Mouse (Mus musculus) kidney, adult 8-10 months (tissue): Measurements from ENCODE around the gene Ap4b1.
"Not testable (repeated sequence)": the region's sequence is repeated elsewhere in the genome, so short reads cannot be mapped to it uniquely, and the experiment has no call there.

ENCODE experiments used
- DNase-seq, 2 experiments: peaks; one replicate each; pipeline ENCODE4 v3.0.0; 2022

Gene Ap4b1

DNA sequence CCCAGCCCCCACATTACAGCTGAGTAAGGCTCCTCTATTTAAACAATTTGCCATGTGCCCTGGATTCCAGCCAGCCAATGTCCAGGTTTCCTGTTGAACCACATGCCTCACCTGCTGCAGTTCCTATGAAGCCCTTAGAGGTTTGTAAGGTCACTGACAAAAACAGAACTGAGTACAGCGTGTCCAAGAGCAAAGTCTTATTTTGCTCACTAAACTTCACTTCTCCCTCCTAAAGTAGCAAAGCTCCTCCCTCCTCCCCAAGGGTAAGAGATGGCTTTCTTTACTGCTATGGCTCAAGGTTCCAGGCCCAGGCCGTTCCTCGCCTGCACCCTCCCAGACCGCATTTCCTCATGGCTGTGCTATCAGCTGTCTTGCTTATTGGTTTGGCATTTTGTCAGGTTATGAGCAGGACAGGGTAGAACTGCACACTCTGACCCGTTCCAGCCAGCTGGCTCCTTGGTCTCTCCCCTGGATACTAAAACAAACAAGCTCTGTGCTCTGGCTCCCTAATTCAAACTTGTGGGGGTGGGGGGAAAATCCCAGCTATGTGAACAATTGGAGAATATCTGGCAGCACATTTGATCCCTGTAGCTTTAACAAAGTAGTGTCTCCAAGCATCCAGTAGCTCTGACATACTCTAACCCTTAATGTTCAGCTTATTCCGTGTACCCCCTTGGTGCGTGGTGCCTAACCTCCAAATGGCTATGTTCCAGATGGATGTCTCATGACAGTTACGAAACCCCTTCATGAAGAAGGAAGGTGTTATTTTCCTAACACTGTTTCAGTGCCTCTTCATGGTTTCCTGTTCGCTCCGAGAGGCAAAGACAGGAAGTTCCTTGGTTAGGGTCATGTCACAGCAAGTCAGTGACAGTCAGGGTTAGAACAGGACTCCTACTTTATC is 7.4 kb upstream of the Ap4b1 start:
- peak; percentile 88 to 92 for DNase-seq

DNA sequence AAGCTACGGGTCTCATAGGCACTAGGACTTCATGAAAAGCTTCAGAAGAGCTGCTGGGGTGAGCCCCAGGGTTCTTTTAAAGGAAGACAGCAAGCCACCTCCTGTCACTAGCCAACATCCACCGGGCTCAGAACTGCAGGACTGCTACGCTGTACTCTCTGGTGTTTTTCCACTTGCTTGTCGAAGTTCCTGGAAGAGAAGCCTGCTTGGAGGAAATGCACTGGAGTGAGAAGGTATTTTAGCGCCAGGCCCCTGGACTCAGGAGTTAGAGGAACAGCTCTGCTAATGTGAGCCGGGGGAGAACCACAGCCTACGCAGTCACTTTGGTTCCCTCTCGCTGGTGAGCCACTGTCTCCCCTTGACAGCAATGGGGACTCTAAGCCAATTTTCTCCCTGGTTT is 6.5 kb upstream of the Ap4b1 start:
- peak; percentile 55 to 62 for DNase-seq

DNA sequence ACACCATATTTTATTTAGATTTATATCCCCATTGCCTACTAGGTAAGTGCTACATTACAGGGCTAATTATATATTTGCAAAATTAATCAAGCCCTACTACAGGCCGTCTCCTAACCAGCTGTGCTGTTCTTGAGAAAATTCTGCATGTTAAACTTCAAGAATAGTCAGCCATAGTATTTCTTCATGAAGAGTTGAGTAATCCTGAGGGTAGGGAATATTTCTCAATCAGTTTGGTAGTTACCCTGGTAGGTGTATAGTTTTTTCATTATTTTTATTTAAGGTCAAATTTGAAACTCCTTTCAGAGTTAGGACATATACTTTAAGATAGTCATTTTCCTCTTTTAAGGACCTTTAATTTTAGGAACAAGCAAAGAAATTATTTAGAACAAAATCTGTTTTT is 3.6 kb upstream of the Ap4b1 start:
- DNase-seq, result no peak

DNA sequence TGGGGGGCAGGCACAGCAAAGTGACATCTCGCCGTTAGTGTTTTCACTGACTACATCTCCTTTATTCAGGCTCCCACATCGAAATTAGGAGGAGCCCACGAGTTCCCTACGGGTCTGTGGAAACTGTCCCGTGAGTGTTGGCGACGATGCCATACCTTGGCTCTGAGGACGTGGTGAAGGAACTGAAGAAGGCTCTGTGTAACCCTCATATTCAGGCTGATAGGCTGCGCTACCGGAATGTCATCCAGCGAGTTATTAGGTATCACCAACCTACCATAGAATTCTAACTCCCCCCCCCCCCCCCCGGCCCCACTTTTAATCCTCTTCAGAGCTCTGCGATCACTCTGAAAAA is 455 bp downstream of the Ap4b1 start:
- DNase-seq, result no peak

DNA sequence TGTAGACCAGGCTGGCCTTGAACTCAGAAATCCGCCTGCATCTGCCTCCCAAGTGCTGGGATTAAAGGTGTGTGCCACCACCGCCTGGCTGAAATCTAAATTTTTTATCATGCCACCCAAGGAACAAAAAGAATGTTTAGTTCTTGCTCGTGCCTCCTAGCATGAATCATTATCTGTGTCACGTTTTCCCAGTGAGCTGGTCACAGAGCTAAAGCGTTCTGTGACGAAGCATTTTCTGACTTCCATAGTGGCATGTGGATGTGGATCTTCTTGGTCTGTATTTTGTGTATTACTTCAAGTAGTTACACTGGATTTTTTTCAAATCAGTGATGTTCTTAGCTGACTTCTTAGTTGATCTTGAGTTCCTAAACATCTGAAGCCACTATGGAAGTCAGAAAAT is 1.6 kb downstream of the Ap4b1 start:
- no peak for DNase-seq

DNA sequence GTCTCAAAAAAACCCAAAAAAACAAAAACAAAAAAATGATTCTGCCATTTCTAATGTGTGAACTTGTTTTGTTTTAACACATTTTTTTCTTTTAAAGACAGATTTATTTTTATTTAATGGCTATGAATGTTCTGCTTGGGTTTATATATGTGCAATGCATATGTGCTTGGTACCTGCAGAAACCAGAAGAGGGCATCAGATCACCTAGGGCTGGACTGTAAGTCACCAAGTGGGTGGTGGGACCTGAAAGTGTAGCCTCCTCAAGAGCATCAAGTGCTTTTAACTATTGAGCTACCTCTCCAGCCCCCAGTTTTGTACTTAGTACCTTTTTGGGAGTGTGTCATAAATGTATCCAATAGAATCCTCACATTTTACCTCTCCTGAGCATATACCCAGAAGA is 18.2 kb downstream of the Ap4b1 start:
- no peak for DNase-seq

DNA sequence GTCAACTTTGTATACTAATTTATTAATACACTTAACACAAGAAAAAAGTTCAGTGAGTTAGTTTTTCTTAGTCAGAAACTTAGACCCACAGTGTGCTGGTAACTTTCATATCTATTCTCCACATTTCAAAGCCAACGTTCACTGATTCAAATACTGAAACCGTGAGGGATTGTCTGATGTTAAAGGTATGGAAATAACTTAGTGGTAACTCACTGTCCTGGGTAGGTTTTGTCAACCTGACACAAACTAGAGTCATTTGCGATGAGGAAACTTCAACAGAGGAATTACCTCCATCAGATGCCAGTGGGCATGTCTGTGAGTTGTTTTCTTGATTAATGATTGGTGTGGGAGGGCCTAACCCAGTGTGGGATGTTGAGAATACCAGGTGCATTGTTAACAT is 19.7 kb downstream of the Ap4b1 start:
- DNase-seq, result no peak

DNA sequence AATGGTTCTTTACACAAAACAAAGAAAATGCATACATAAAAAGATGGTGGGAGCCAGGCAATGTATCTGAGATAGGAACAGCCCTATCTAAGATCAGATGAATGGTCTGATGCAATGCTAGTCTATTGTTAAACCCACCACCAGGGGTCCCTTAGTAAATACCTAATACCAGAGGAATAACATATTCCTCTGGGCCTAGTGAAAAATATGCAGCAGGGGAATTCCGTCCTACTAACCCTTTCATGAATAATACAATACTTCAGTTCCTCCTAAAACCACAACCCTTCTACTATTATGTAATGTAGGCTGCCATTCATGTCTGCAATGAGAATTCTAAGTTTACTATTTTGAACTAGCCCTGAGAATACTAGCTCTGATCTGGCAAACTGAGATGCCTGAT is 21.4 kb downstream of the Ap4b1 start:
- not testable (repeated sequence) for DNase-seq

DNA sequence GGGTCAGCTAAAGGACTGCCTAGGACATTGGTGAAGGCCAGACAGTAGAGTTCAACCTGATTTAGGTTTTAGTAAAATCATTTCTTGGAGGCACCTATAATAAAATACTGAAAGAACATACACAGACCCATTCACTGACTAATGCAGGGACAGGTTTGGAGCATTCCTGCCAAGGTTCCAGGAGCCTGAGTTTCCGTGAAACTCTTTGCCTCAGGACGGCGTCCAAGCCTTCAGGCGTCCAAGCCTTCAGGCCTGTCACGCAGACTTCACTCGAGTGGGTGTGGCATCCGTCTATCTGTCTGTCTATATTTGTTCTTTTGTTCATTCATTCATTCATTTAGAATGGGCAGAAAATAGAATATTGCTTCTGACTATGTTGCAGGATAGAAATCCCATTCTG is 21.8 kb downstream of the Ap4b1 start:
- DNase-seq, result no peak

DNA sequence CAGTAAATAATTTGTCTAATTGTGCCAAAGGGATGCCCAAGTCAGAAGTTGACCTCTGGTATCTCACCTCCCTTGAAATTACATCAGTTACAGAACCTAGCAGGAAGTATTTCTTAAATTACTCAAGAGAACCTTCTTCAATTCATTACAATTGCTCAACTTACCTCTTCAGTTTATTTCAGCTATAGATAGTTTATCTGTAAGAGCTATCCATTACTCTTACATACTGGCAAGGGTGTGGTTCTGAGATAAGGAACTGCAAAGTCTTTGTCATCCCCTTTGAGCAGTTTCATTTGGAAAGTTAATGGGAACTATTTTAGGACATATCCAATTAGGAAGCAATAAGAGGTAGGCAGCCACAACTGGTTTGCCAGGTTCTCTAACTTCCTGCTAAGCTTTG is 23.1 kb downstream of the Ap4b1 start, which contains the start of gene Bcl2l15:
Bcl2l15 (plus strand) TSS at position 176 of the 400 bp plus-strand sequence.
- DNase-seq, result no peak

DNA sequence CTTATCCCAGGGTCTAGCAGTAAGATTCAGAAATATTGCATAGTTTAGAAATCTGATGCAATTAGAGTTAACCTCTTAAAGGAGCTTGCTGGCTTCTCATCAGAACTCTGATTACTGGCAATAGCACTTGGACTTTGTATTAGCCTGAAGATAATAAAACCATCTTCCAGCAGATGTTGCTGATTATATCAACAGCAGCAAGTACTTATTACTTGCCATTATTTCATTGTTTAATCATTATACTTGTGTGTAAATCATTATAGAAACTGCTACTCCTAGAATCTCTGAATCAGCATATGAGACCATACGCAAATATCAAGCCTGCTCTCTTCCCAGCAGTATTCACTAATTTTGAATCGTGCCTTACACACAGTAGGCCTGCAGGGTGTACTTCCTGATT is 24.7 kb downstream of the Ap4b1 start:
- no peak for DNase-seq

DNA sequence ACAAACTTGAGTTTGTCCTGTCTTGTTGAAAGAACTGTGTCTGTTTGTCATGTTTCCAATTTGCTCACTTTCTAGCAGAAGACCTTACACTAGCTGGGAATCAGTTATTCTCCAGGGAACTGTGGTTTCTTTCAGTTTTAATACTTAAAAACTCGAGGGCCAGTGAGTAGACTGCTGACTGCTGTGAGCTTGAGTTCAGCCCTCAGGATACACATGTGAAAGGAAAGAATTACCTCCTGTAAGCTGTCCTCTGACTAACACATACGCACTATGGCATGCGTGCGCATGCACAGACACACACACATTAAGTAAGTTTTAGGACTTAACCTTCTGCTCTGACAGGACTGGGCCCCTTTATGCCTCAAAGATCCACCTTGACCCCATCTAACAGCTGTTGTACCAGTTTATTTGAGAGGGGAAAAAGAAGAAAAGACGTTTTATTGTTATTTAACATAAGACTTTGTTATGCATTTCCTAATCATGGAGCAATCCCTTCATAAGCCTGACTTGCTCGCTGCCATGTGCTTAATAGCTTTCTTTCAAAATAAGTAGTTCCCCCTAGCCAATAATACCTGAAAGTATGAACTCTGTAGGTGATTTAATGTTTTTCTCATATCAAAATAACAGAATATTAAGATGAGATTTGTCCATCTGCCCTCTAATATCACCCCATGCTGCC is 26.1 kb downstream of the Ap4b1 start:
- DNase-seq, result no peak

DNA sequence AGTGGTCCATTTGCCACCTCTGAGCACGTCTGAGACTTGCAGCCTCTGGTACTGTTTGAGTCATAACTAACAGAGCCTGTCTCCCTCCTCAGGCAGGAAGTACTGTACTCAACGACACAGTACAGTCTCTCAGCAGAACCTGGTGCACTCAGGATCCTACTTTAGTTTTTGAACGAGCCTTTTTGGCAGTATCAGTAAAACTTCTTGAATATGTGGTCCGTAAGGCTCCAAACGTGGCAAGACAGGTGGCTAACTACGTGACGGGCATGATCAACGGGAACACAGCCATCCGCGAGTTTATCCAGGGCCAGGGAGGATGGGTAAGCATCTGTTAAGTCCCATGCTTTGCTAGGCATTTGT is 26.6 kb downstream of the Ap4b1 start:
- no peak for DNase-seq

DNA sequence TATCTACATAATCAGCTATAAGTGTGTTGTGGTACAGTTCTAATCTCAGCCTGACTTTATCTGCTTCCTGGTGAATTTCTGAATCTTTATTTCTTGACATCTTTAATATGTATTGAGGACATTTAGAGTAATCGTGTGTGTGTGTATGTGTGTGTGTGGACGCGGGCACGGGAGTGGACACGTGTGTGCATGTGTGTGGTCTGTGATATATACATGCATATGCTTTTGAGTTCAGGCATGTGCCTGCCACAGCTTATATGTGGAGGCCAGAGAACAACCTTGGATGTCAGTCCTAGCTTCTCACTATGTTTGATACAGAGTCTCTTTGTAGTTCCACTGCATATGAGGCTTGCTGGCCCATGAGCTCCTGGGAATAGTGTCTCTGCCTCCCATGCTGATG is 27.1 kb downstream of the Ap4b1 start:
- DNase-seq, result no peak

DNA sequence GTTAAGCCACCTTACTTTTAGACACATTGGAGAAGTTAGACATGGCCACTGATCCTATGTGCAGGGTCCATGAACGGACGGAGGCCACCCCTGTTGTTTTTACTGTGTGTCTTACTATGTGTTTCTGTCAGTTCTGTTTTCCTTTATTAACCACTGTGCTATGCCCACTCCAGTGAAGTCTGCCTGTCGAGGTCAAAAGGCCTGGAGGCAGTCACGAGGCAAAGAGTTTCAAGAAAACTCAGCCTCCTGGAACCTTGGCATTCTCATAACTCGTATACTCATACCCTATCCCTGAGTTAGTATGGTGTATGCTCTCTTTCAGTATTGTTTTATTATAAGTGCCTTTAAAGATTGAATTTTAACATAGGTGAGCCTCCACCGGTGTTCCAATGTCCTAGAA is 30.4 kb downstream of the Ap4b1 start:
- peak; percentile 41 to 52 for DNase-seq

DNA sequence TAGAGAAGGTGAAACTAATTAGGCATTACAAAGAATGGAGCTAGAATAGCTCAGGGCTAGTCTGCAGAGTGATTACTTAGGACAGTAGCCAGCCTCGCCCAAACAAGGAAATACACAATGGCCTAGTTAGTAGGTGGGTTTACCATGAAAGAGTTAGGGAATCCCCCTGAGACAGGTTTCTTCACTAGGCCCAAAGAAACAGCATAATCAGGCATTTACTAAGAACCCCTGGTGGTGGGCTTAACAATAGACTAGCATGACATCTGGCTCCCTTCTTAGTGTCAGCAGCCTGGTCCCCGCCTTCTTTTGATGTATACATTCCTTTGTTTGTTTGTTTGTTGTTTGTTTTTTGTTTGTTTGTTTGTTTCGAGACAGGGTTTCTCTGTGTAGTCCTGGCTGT is 30.9 kb downstream of the Ap4b1 start:
- DNase-seq, result peak in 1 of 2 experiments; percentile 15

DNA sequence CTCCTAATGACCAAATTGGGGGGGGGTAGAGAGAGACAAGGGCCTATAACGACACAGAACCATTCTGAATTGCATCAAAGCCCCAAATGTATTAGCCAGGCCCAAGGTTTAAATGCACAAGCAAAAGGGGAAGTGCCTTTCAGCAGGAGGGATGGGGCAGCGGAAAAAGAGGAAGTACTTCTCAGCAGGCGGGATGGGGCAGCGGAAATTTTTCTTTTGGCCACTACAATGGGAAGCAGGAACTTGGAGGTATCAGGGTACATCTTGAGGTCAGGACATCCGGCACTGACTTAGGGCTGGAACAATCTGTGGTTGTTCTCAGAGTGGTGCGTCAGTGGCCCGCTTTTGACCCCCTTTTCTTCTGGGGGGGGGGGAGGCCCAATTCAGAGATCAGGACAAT is 31.6 kb downstream of the Ap4b1 start:
- not testable (repeated sequence) for DNase-seq

DNA sequence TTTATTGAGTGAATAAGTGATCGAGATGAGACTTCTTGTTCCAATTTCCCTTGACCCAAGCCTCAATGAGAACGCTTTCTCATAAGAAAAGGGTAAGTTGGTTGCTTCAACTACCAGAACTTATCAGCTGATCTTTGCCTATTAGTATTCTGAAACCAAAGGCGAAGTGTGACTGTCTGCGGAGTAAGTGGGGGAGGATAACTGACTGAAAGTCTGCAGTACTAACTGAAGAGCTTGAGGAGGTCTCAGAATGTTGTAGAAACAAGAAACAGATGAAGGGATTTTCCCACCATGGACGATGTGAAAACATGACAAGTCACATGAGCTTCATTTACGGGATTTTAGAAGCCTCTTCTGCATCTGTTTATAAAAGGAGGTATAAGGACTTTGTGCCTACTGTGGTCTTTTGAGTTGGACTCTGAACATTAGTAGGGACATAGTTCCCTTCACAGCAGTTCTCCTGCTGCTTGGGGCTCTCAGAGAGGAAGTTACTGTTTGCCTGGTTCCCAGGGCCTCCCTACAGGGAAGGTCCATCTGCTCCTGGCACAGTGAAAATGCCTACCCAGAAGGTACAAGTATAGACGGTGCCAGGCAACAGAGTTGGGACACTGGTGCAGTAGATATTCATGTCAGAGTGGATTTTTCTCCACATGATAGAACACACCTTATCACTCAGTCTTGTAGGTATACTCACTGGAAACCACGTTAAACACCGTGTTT is 41.5 kb downstream of the Ap4b1 start:
- peak; percentile 53 to 67 for DNase-seq

DNA sequence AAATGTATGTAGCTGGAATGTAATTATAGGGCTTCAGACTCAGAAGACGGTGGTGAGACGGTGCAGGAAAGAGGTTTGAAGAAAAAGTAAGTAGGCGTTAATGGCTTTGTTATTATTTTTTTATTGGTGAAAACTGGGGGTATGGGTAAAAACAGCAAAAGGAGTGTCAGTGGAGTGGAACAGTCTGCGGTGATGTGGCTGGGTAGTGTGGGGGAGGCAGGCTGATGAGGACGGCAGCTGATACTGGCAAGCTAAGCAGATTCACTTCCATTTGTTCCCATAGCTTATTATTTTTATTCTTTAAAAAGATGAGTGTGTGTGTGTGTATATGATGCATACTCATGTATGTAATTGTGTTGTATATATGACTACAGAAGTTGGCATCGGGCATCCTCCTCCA is 42.2 kb downstream of the Ap4b1 start:
- DNase-seq, result no peak

DNA sequence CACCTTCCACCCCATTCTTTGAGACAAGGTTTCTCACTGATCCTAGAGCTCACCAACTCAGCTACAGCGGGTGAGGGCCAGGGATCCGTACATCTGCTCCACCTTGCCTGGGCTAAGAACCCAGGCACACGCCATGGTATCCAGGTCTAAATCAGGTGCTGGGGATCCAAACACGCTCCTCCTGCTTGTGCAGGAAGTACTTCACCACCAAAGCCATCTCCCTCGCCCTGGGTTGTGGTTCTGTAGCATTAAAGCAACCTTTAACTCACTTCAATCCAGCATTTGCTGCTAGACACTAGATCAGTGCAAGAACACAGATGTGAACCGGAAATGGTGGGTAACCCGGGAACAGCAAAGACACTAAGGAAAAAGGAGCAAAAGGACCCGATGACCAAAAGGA is 42.6 kb downstream of the Ap4b1 start:
- DNase-seq, result no peak

DNA sequence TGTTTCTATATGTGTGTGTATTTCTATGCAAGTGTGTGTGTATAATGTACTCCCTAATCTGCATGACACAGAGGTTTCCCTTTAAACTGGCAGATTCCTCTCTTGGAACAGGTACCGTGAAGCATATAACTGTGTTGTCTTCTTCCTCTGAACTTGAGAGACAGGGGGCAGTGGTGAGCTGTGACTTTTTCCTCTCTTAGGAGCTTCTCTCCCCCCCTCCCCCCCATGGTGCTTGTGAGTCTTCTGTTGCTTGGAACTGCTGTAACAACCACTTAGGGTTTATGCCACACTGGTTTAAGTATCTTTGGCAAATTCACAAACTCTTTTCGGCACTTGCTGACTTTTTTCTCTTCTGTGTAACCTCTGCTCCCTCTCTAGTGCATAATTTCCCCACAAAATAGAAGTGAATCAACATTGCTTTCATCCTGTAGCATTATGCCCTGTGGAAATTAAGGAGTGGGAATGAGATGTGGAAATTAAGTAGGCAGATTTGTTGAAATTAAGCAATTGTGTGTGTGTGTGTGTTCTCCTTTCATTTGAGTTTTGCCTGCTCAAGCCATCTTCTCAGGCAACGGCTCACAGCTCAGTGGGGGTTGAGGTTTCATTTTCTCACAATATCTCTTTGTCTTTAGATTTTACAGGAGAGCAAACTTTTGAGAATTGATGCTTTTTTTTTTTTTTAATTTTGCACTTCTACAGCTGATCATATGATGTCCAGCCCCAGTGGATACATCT is 43.4 kb downstream of the Ap4b1 start:
- peak; percentile 55 to 76 for DNase-seq

DNA sequence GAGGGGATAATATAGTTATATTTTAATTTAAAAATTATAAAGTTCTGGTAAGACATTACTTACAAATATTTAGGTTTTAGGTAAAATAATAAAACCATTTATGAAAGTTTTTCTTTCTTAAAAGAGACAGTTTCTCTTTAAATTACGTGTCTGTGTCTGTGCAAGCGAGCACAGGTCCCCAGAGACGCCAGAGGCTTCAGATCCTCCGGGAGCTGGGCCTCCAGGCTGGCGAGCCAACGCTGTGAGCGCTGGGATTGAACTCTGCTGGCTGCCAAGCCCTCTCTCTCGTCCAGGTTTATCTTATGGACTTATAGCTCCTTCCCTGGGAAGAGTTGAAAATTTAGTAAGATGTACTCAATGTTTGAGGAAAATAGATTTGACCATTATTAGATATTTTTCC is 44.5 kb downstream of the Ap4b1 start:
- no peak for DNase-seq
